Mouse (Mus musculus) adrenal gland, adult 8-10 months (tissue): ENCODE measurements around the gene Stra6l. TPM values are rescaled to one million over a fixed set of nuclear protein-coding genes. Genes with fewer than 3 reads are reported as not detected.

Experiments used
- DNase-seq: peaks from one replicate; pipeline ENCODE4 v3.0.0; 2022
- total RNA-seq, 4 experiments: library from RNA; stranded (reverse); gene quantifications; 2 replicates each; pipeline ENCODE4 v1.2.4; 2022

The Stra6l gene
- total RNA-seq, 4 experiments from 2014 or later = 0.31 to 0.58 (median 0.49) TPM

DNA sequence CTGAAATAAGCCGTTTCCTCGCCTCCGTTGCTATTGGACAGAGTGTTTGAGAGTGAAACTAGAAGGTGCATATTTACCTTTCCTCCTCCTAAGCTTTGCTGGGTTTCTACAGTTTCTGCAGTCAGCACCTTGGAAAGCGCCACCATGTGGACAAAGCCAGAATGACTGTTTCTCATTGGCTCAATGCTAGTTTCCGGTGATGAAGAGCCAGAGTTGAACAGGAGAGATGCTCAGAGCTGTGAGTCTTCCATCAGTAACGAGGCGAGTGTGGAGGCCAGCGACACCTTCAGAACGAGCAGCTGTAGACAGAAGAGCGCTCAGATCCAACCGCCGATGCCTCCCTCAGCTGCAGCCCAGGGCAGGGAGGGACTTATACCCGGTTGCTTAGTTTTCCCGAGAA is 4.1 kb upstream of the Stra6l start:
- DNase-seq = no peak

- DNase-seq = no peak
Observed at GRCm38 (mm10) chr4:45846263-45846662, 2.2 kb upstream of the Stra6l start.

GRCm38 (mm10) chr4:45848825-45849156 is 327 bp downstream of the Stra6l start:
- no peak for DNase-seq

- no peak for DNase-seq
Observed at GRCm38 (mm10) chr4:45849419-45849818, 955 bp downstream of the Stra6l start.

- peak; percentile 84 for DNase-seq
Observed at GRCm38 (mm10) chr4:45851640-45852051, 3.2 kb downstream of the Stra6l start.

DNA sequence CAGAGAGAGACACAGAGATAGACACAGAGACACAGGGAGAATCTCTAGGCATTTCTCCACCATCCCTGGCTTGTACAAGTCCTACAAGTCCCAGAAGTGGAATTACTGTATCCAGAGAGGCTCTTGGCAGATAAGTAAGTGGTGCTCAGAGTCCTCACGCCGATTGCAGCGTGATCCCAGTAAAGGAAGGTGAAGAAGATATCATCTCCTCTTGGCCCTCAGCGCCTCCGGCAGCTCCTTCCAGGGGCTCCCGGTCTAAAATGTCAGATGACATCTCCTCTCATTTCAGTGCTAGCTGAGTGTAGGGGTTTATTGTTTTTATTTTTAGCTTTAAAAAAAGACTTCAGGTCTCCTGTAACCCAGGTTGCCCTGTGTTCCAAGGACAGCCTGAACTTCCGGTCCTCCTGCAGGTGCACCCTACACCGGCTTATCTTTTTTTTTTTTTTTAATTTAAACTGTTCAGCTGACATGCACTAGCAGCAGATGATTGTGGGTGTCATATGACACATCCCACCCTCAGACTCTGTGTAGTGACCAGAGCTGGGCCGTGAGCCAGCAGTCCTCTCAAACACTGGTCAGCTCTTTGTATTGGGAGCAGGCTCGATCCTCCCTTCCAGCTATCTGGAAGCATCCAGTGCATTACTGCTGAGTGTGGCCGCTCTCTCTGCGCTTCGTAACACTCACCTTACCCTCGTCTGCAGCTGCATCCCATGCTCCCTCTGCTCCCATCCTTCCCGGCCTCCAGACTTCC is 5.2 kb downstream of the Stra6l start:
- DNase-seq = no peak

DNA sequence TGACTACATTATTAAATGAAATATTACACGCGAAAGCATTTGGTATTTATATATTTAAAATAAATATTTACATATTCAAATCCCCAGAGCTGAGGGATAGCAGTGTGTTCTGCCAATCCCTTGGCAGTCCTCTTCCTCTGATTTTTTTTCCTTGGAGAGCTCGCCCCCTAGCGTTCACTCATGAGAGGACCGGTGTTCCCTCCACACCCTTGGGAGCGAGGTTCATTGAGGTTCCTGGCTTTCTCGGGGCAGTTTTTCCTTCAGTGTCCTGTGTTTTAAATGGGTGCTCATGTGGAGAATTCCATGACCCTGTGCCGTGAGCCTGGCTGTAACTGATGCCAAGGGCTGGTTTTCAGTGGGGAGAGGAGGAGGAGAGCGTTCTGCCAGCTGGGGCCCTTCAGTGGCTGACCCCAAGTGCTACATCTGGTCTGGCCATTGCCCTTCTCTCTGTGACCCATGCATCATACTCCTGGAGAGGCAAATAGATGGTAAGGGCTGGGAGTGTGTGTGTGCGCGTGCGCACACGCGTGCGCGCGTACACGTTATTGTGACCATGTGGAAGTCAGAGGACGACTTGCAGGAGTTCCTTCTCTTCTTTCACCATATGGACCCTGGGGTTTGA is 7.5 kb downstream of the Stra6l start:
- DNase-seq = peak; percentile 66

- no peak for DNase-seq
Observed at GRCm38 (mm10) chr4:45861160-45861559, 12.7 kb downstream of the Stra6l start.

DNA sequence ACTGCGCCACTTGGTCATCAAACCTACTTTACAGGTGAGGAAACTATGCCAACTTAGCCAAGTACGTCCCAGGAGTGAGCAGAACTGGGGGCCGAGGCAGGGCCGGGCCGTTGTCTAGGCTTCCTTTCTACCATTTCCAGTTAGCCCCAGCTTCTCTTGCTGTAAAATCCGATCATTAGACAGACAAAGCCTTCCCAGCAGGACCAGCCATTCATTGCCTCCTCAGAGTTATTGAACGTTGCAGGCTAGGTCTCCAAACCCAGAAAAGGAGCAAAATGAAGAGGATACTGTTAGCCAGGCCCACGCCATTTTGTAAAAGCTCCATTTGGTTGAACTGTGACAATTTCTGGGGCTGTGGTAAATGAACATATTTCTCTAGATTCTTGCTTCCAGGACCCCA is 19.0 kb downstream of the Stra6l start:
- DNase-seq = no peak

DNA sequence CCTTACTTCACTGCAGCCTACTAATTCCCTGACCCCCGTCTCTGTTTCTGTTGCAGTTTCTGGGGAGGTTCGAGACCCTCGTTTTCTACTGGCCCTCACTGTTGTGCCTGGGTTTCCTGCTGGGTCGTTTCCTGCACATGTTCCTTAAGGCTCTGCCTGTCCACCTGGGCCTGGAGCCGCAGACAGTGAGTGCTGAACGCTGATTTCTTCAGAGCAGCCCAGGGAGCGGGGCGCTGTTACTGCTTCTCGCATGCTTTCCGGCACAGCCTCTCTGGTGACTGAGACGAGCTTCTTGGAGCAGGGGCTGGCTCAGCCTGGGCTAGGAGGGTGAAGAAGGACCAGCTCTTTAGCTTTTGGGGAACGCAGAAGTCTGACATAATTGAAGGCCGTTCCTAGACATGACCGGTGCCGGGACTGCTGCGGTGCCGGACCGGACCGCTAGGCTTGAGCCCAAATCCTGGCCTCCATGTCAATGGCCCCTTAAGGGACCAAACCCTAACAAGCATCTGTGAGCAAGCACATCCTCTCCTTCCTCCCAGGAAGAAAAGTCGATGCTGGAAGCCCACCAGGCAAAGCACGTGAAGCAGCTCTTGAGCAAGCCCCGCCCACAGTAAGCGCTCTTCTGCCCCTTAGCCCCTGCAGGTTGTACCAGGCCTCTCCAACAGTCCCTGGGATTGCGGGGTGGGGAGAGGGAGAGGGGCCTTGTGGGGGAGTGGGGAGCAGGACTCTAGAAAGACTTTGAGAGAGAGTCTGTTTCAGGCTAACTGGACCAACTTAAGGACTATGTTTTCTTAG is 20.8 kb downstream of the Stra6l start:
- DNase-seq = no peak

DNA sequence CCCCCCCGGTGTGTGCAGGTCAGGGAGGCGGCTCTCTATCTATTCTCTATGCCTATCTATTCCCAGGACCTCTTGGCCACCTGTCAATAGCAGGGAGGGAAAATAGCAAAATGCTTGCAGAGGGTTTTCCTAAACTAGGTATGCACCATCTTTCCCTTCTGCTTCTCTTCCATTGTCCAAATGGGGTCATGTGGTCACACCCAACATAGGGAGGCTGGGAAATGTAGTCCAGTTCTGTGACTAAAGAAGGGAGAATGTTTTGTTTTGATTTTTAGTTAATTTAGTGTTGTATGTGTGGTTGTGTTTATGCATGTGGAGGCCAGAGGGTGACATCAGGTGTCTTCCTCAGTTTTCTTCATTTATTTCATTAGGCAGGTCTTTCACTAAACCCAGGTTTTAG is 23.7 kb downstream of the Stra6l start:
- no peak for DNase-seq

DNA sequence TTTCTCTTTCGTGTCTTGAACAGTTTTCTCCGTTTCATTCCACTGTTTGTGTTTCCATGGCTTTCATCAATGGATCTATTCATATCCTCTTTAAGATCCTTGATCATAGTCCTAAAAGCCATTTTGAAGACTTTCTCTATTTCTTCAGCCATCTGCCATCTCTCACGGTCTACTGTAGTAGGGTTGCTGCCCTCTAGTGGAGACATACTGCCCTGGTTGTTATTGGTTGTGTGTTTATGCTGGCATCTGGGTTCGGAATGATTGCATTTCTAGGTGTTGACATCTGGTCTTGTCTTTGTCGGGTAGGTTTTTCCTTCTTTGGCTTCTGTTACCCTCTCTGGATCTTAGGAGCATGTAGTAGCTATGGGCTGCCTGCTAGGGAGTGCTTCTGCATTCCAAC is 30.5 kb downstream of the Stra6l start:
- peak; percentile 34 for DNase-seq

DNA sequence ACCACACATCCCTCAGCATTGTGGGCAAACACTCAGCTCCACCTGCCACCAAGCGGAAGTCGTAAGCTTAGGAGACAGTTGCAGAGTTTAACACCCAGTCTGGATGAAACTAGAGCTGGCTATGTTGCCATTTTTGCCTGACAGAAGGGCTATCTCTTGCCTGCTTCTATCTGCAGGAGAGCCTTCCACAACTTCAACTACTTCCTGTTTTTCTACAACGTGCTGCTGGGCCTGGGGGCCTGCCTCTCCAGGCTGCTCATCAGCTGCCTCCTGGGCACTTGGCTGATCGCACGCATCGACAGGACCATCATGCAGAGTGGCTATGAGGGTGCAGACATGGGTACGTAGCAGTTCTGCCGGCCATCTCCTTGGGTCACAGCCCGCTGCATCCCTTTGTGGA is 34.1 kb downstream of the Stra6l start:
- DNase-seq = no peak

- no peak for DNase-seq
Observed at GRCm38 (mm10) chr4:45883250-45883649, 34.8 kb downstream of the Stra6l start.

- no peak for DNase-seq
Observed at GRCm38 (mm10) chr4:45889487-45889886, 41.0 kb downstream of the Stra6l start.

DNA sequence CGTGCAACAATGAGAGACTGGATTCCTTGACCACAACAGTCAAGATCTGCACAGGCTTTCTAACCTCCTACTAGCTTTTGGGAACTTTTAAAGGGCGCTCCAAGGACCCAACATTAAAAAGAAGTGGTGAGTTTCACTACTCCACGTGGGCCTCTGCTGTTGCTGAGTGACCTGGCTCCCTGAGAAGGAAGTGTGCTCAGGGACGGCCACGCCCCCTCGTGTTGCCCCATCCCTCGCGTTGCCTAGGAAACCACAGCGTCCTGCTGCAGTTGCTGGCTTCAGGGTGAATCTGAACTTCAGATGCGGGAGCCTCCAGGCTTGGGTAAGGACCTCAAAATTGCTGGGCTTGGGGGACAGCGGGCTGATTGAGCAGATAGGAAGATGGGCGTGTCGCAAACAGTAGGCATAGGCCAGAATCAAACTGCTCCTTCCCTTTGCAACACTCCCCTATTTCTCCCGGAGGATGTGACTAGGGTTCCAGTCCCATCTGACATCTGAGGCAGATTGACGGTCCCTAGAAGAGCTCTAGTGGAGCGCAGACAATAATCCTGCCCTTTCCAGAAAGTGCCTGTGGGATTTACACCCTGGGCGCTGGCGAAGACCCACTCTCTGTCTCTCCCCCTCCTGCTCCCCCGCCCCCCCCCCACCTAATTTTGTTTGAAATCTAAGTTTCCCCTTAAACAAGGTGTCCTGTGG is 41.8 kb downstream of the Stra6l start, which contains the start of gene Ccdc180:
Gene Ccdc180, plus strand, starts transcription at position 238 of the 696 bp plus-strand sequence.
- peak; percentile 89 for DNase-seq

GRCm38 (mm10) chr4:45896425-45897081 is 48.1 kb downstream of the Stra6l start:
- DNase-seq = no peak

GRCm38 (mm10) chr4:45898413-45898812 is 49.9 kb downstream of the Stra6l start:
- no peak for DNase-seq

DNA sequence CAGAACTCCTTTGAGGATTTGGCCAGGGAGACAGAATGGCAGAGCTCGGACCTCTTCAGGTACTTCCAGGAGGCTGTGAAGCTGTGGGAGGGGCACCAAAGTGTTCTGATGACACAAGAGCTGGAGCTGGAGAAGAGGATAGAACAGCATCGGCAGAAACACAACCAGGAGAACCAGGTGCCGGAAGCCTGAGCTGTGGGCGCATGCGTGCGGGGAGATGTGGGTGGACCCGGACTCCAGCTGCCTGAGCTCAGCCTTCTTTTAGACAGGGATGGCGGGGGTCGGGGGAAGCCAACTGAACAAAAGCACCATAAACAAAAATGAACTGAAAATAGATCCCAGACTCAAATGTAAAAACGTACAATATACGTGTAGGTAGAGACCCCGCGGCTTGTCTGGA is 60.8 kb downstream of the Stra6l start:
- no peak for DNase-seq

DNA sequence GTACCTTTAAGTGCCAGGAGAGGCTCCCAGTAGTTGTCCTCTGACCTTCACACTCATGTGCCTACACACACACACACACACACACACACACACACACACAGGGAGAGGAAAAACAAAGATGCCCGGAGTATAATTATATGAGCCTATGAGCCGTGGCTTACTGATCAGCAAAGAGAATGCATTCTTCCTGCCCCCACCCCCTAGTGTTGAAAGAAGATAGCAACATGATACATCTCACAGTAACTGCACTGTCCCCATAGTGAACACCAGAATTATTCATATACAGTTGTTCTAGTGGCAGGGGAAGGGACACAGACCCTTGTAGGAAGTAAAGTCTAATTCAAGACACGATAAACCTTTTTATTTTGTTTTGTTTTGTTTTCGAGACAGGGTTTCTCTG is 61.5 kb downstream of the Stra6l start:
- no peak for DNase-seq

DNA sequence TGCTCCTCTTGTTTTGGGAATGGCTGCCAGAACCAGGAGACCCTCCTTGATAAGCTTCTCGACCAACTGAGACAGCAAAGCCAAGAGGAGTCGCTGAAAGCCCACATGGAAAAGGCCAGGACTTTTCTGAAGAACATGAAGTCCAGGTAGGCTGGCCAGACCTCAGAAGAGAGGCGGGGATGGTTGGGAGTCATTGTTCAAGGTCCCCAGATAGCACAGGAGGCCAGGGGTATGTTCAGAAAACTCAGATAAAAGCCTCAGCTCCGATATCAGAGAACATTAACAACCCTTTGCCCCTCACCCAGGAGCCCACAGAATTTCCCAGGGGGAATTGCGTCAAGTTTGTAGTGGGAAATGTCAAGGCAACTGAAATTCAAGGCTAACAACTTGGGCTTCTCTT is 62.8 kb downstream of the Stra6l start:
- DNase-seq = no peak

- DNase-seq = no peak
Observed at GRCm38 (mm10) chr4:45911876-45912275, 63.4 kb downstream of the Stra6l start.
